Mouse (Mus musculus) heart, embryonic 14.5 days (tissue): ENCODE measurements around the gene Olfr1416. TPM values are rescaled to one million over a fixed set of nuclear protein-coding genes. Genes with fewer than 3 reads are reported as not detected.

Experiments used
- ATAC-seq: fragments of 200-750 bp; cut with Nextera tagmentation; 2 replicates; pipeline ENCODE4 v1.8.0; 2017; ENCODE audit warnings: low read depth, moderate TSS enrichment; ENCODE audit not compliant: insufficient number of reproducible peaks, insufficient read depth, low FRiP score
- H3K27ac ChIP-seq, 2 experiments: fragments of 200-500 bp in 1 of 2; fragments of 300-500 bp in 1 of 2; sonication (generic) in 1 of 2; replicated peaks in 1 of 2; 2 replicates each; pipeline ENCODE4 v1.5.1; 2012 to 2014; ENCODE audit warnings: low read depth in 2 of 2, low read length in 2 of 2, control low read depth in 1 of 2, mild to moderate bottlenecking in 1 of 2, mixed read lengths in 1 of 2; ENCODE audit not compliant: control insufficient read depth in 1 of 2, insufficient read depth in 1 of 2
- H3K27me3 ChIP-seq: fragments of 300-500 bp; sonication (generic); 2 replicates; pipeline ENCODE4 v1.6.1; 2014; ENCODE audit warnings: mild to moderate bottlenecking, low read length, control low read depth; ENCODE audit not compliant: control insufficient read depth, insufficient read depth
- H3K36me3 ChIP-seq: fragments of 300-500 bp; sonication (generic); 2 replicates; pipeline ENCODE4 v1.6.1; 2014; ENCODE audit warnings: mild to moderate bottlenecking, control low read depth, low read length, mixed read lengths; ENCODE audit not compliant: control insufficient read depth, insufficient read depth
- H3K4me1 ChIP-seq, 2 experiments: fragments of 200-500 bp in 1 of 2; fragments of 300-500 bp in 1 of 2; sonication (generic) in 1 of 2; 2 replicates each; pipeline ENCODE4 v1.6.1; 2012 to 2014; ENCODE audit warnings: low read length in 2 of 2, control low read depth in 1 of 2, mixed read lengths in 1 of 2; ENCODE audit not compliant: control insufficient read depth in 2 of 2, insufficient read depth in 2 of 2
- H3K4me2 ChIP-seq: fragments of 300-500 bp; sonication (generic); 2 replicates; pipeline ENCODE4 v1.6.1; 2014; ENCODE audit warnings: mild to moderate bottlenecking, low read length
- H3K4me3 ChIP-seq, 2 experiments: fragments of 200-500 bp in 1 of 2; fragments of 300-500 bp in 1 of 2; sonication (generic) in 1 of 2; 2 replicates each; pipeline ENCODE4 v1.5.1; 2012 to 2014; ENCODE audit warnings: low read length in 2 of 2, mild to moderate bottlenecking in 2 of 2, control low read depth in 1 of 2, low read depth in 1 of 2, moderate library complexity in 1 of 2; ENCODE audit not compliant: control insufficient read depth in 1 of 2, insufficient read depth in 1 of 2
- H3K9ac ChIP-seq: fragments of 300-500 bp; sonication (generic); 2 replicates; pipeline ENCODE4 v1.6.1; 2014; ENCODE audit warnings: mild to moderate bottlenecking, low read length
- H3K9me3 ChIP-seq: fragments of 300-500 bp; sonication (generic); 2 replicates; pipeline ENCODE4 v1.6.1; 2016; ENCODE audit warnings: low read length, control low read depth; ENCODE audit not compliant: control insufficient read depth
- WGBS: fragments of 180-500 bp; shearing (Covaris S2); extraction: QIAGEN DNeasy Blood & Tissue Kit; methylation state at CpG from one replicate; pipeline ENCODE4 v1.1.7; 2014; 5-methylcytosine and 5-hydroxymethylcytosine counted together
- polyA plus RNA-seq: library from polyadenylated mRNA; unstranded; fragments of >200 nt; fragmentation: Nextera tagmentation; extraction: Ambion mirVana; gene quantifications from 2 replicates; pipeline ENCODE4 v1.2.1, GENCODE M21; 2014

The Olfr1416 gene
- polyA plus RNA-seq, 1 experiment from 2014 or later, result not detected

- Histone ChIP-seq H3K4me2 (no peak overlapping the region), H3K4me3 (no peak overlapping the region), H3K27ac (no peak overlapping the region), H3K9ac (no peak overlapping the region), H3K9me3 (no peaks in the 10 kb centered on the region), H3K36me3 (peaks cover 80% of the 10 kb centered on the region), H3K4me1 (peaks cover 16 to 22% of the 10 kb centered on the region in 2 experiments), H3K27me3 (no peaks in the 10 kb centered on the region)
- no peak for ATAC-seq
- WGBS, result 45% methylated on average over 6 of the region's 6 CpGs
Observed at GRCm38 (mm10) chr1:92441453-92442063, 43.4 kb downstream of the Olfr1416 start.

- peaks cover 18 to 22% of the 10 kb centered on the region in 2 experiments for H3K4me1 ChIP-seq
- no peak overlapping the region for H3K4me2 ChIP-seq
- 85% methylated on average over 9 of the region's 9 CpGs for WGBS
- no peak overlapping the region for H3K4me3 ChIP-seq
- no peak overlapping the region for H3K27ac ChIP-seq
- H3K36me3 ChIP-seq, result peaks cover 68% of the 10 kb centered on the region
- ATAC-seq, result no peak
- no peaks in the 10 kb centered on the region for H3K9me3 ChIP-seq
- no peak overlapping the region for H3K9ac ChIP-seq
- H3K27me3 ChIP-seq, result no peaks in the 10 kb centered on the region
Observed at GRCm38 (mm10) chr1:92440066-92440750, 44.7 kb downstream of the Olfr1416 start.

GRCm38 (mm10) chr1:92437678-92438271, 47.1 kb downstream of the Olfr1416 start:
- H3K27me3 ChIP-seq, result no peaks in the 10 kb centered on the region
- peak overlapping the region; percentile 77 to 82 for H3K27ac ChIP-seq
- peaks cover 18 to 22% of the 10 kb centered on the region in 2 experiments for H3K4me1 ChIP-seq
- WGBS, result 21% methylated on average over 9 of the region's 9 CpGs
- no peak overlapping the region for H3K4me2 ChIP-seq
- ATAC-seq, result peak; percentile 62
- no peak overlapping the region for H3K4me3 ChIP-seq
- H3K9ac ChIP-seq, result peak overlapping the region; percentile 31; the same call in 1 of the 2 replicates
- H3K36me3 ChIP-seq, result peaks cover 43% of the 10 kb centered on the region
- H3K9me3 ChIP-seq, result no peaks in the 10 kb centered on the region

GRCm38 (mm10) chr1:92436831-92437321, 48.0 kb downstream of the Olfr1416 start:
- peaks cover 18 to 22% of the 10 kb centered on the region in 2 experiments for H3K4me1 ChIP-seq
- H3K9ac ChIP-seq, result peak overlapping the region; percentile 31; the same call in 1 of the 2 replicates
- peak overlapping the region in 1 of 2 experiments; percentile 77; a peak in 2 of 4 replicates for H3K27ac ChIP-seq
- H3K36me3 ChIP-seq, result peaks cover 34% of the 10 kb centered on the region
- no peaks in the 10 kb centered on the region for H3K27me3 ChIP-seq
- no peak overlapping the region for H3K4me3 ChIP-seq
- 61% methylated on average over 4 of the region's 4 CpGs for WGBS
- no peak overlapping the region for H3K4me2 ChIP-seq
- no peak for ATAC-seq
- H3K9me3 ChIP-seq, result no peaks in the 10 kb centered on the region

- no peak overlapping the region for H3K4me3 ChIP-seq
- no peak overlapping the region for H3K9ac ChIP-seq
- H3K4me2 ChIP-seq, result no peak overlapping the region
- peaks cover 18% of the 10 kb centered on the region for H3K36me3 ChIP-seq
- H3K27ac ChIP-seq, result no peak overlapping the region
- H3K27me3 ChIP-seq, result no peaks in the 10 kb centered on the region
- no peak for ATAC-seq
- H3K9me3 ChIP-seq, result no peaks in the 10 kb centered on the region
- 100% methylated on average over 1 of the region's 1 CpGs for WGBS
- peaks cover 18 to 22% of the 10 kb centered on the region in 2 experiments for H3K4me1 ChIP-seq
Observed at GRCm38 (mm10) chr1:92434986-92435385, 49.9 kb downstream of the Olfr1416 start.

GRCm38 (mm10) chr1:92432791-92433190, 52.1 kb downstream of the Olfr1416 start:
- H3K27me3 ChIP-seq, result no peaks in the 10 kb centered on the region
- no peak for ATAC-seq
- H3K4me2 ChIP-seq, result no peak overlapping the region
- no peak overlapping the region for H3K9ac ChIP-seq
- no peaks in the 10 kb centered on the region for H3K36me3 ChIP-seq
- H3K4me3 ChIP-seq, result no peak overlapping the region
- H3K9me3 ChIP-seq, result 0 out of 2 replicates have a peak, but pooled peaks cover 2% of the 10 kb centered on the region
- H3K4me1 ChIP-seq, result peaks cover 11 to 12% of the 10 kb centered on the region in 2 experiments
- WGBS, result 74% methylated on average over 9 of the region's 9 CpGs
- H3K27ac ChIP-seq, result no peak overlapping the region

- no peak overlapping the region for H3K4me2 ChIP-seq
- H3K4me1 ChIP-seq, result peaks cover 5 to 7% of the 10 kb centered on the region in 2 experiments
- no peak overlapping the region for H3K4me3 ChIP-seq
- H3K9ac ChIP-seq, result no peak overlapping the region
- H3K36me3 ChIP-seq, result no peaks in the 10 kb centered on the region
- H3K27ac ChIP-seq, result no peak overlapping the region
- 0 out of 2 replicates have a peak, but pooled peaks cover 2% of the 10 kb centered on the region for H3K9me3 ChIP-seq
- no peak for ATAC-seq
- no peaks in the 10 kb centered on the region for H3K27me3 ChIP-seq
- 65% methylated on average over 4 of the region's 4 CpGs for WGBS
Observed at GRCm38 (mm10) chr1:92432098-92432497, 52.8 kb downstream of the Olfr1416 start.
